Mouse (Mus musculus) cortical plate, adult 2 months (tissue): ENCODE measurements around the gene Odf3l2.

Experiments
- CTCF ChIP-seq: fragments of 200-500 bp; IDR thresholded peaks from 2 replicates; pipeline ENCODE4 v1.5.1; 2011; ENCODE audit warnings: mild to moderate bottlenecking, control low read depth, low read length; ENCODE audit not compliant: insufficient read depth; ENCODE audit errors: extremely low read depth
- POLR2A ChIP-seq: fragments of 200-500 bp; IDR thresholded peaks from 2 replicates; pipeline ENCODE4 v1.6.1; 2011; ENCODE audit warnings: mild to moderate bottlenecking, low read length, control low read depth; ENCODE audit not compliant: insufficient read depth; ENCODE audit errors: extremely low read depth

GRCm38 (mm10) chr10:79652789-79653188, 7.3 kb upstream of the Odf3l2 start:
- TF ChIP-seq CTCF (no peak), POLR2A (no peak)
